Mouse (Mus musculus) cerebellum, adult 2 months (tissue): ENCODE data around the gene Krt34.

Experiments
- CTCF ChIP-seq: fragments of 200-500 bp; IDR thresholded peaks from 2 replicates; pipeline ENCODE4 v1.5.1; 2011; ENCODE audit warnings: low read depth, mild to moderate bottlenecking, control low read depth, low read length, moderate library complexity, borderline replicate concordance; ENCODE audit not compliant: insufficient read depth
- POLR2A ChIP-seq: fragments of 200-500 bp; IDR thresholded peaks from 2 replicates; pipeline ENCODE4 v1.6.1; 2011; ENCODE audit warnings: low read length, control low read depth, borderline replicate concordance; ENCODE audit not compliant: insufficient read depth

- TF ChIP-seq POLR2A = no peak
- no peak for TF ChIP-seq CTCF
Measured at GRCm38 (mm10) chr11:100067293-100068036, 26.1 kb upstream of the Krt34 start.
